Mouse (Mus musculus): Measurements from ENCODE around the gene Chac1. TPM values are rescaled to one million over a fixed set of nuclear protein-coding genes. Genes with fewer than 3 reads are reported as not detected.

Chac1 gene
- polyA plus RNA-seq, 1 experiment from 2014 or later, result 34.2 TPM

DNA sequence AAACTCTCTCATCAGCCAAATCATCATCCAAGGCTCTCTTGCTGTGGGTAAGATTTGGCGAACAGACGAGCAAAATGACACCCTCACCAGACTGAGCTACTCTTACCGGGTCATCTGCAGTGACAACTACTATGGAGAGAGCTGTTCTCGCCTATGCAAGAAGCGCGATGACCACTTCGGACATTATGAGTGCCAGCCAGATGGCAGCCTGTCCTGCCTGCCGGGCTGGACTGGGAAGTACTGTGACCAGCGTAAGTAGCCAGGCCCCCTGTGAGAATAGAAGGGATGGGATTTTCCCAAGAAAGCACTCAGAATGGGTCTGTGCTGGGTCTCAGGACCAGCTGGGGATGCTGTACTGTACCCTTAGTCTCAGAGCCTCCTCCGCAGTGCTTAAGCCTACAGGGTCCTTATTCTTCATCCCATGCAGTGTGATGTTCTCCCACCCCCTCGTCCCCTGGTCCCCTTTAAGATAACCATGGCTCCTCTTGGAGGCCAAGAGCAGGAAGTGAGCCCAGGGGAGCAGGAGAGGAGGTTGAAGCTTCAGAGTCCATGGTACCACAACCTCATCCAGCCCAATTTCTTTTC, 23.0 kb upstream of the Chac1 start:
- H3K27me3 ChIP-seq, result peaks cover 16% of the 10 kb centered on the region

DNA sequence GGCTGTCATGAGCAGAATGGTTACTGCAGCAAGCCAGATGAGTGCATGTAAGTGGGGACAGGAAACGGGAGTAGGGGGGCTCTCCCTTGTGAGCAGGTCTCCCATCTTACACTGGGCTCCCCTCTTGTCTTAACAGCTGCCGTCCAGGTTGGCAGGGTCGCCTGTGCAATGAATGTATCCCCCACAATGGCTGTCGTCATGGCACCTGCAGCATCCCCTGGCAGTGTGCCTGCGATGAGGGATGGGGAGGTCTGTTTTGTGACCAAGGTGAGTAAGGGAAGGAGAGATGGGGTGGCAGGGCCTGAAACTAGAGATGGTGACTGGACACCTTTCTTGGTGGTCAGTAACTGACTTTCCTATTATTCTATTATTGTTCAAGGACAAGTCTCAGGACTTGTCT, 22.5 kb upstream of the Chac1 start:
- ChIA-PET POLR2A (interaction anchor here (1.0 kb wide), 1 partner anchor 12 kb away, joined by 7 read pairs; no protein-coding TSS in a partner anchor), CTCF (interaction anchor here (1.3 kb wide), 1 partner anchor 9 kb away, joined by 4 read pairs; no protein-coding TSS in a partner anchor)
- in situ Hi-C loops (cut with MboI; ENCODE audit: low pct_unique_long_range_greater_than_20kb), result no loop called here
- no peak for TF ChIP-seq CTCF (IDR thresholded peaks at IDR 0.05)
- DNase-seq (ENCODE audit: low read depth, low spot score), result no peak
- peaks cover 16% of the 10 kb centered on the region for H3K27me3 ChIP-seq
- ATAC-seq, result no peak

More for the DNA sequence above, 23.0 kb upstream of the Chac1 start:
- ChIA-PET CTCF (interaction anchor here (1.3 kb wide), 1 partner anchor 9 kb away, joined by 4 read pairs; no protein-coding TSS in a partner anchor), POLR2A (interaction anchor here (1.0 kb wide), 1 partner anchor 12 kb away, joined by 7 read pairs; no protein-coding TSS in a partner anchor)
- in situ Hi-C loops (cut with MboI; ENCODE audit: low pct_unique_long_range_greater_than_20kb), result no loop called here
- DNase-seq (ENCODE audit: low read depth, low spot score) (no peak), ATAC-seq (no peak)
- no peak for TF ChIP-seq CTCF (IDR thresholded peaks at IDR 0.05)

DNA sequence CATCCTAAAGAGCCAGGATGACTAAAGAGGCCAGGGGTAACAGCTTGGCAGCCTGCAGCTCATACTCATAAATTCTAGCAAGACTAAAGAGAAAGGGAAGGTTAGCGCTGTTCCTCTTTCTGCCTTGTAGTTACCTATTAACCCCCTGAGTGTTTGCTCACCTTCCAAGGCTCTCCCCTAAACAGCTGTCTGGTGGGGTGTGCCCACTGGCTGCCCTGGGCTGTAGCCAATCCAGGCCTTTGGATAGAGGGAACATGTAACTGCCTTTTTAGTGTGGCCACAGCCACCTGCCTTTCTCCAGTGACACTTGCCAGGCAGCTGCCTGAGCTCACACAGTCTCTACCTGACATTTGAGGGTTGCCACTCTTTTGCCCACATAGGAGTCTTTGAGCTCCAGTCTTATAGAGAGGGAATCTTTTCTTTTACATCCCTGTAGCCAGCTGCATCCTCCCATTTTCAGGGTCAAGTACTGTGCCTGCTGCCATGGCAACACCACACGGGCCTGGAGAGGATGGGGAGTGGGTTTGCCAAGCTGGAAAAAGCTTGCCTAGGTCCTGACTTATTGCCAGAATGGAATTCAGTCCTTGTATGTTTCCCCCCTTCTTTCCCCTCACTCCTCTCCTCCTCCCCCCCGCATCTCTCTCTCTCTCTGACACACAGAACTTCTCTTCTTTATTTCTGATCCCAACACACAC, 21.8 kb upstream of the Chac1 start:
- POLR2A ChIA-PET, result interaction anchor here (0.6 to 1.0 kb wide), 2 partner anchors 11 to 215 kb away, joined by 3 to 7 read pairs; no protein-coding TSS in a partner anchor
- peaks cover 16% of the 10 kb centered on the region for H3K27me3 ChIP-seq
- CTCF ChIA-PET, result interaction anchor here (1.0 to 1.3 kb wide), 2 partner anchors 8 to 85 kb away, joined by 3 to 4 read pairs; no protein-coding TSS in a partner anchor
- no peak for ATAC-seq
- TF ChIP-seq CTCF (IDR thresholded peaks at IDR 0.05), result no peak
- no peak for DNase-seq (ENCODE audit: low read depth, low spot score)
- in situ Hi-C loops (cut with MboI; ENCODE audit: low pct_unique_long_range_greater_than_20kb), result no loop called here

DNA sequence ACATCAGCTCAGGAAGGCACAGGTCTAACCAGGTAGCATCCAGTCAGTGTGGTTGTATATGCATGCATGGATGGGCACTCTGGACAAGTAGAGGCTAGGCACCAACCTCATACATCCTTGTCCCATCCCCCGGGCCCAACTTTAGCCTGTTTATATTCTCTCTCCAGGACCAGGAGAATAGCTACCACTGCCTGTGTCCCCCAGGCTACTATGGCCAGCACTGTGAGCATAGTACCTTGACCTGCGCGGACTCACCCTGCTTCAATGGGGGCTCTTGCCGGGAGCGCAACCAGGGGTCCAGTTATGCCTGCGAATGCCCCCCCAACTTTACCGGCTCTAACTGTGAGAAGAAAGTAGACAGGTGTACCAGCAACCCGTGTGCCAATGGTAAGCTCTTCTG, 20.2 kb upstream of the Chac1 start:
- TF ChIP-seq CTCF (IDR thresholded peaks at IDR 0.05), result no peak
- ATAC-seq (no peak), DNase-seq (ENCODE audit: low read depth, low spot score) (no peak)
- H3K27me3 ChIP-seq, result peaks cover 8% of the 10 kb centered on the region
- in situ Hi-C loops (cut with MboI; ENCODE audit: low pct_unique_long_range_greater_than_20kb), result no loop called here
- ChIA-PET POLR2A (no interaction called here), CTCF (no interaction called here)

DNA sequence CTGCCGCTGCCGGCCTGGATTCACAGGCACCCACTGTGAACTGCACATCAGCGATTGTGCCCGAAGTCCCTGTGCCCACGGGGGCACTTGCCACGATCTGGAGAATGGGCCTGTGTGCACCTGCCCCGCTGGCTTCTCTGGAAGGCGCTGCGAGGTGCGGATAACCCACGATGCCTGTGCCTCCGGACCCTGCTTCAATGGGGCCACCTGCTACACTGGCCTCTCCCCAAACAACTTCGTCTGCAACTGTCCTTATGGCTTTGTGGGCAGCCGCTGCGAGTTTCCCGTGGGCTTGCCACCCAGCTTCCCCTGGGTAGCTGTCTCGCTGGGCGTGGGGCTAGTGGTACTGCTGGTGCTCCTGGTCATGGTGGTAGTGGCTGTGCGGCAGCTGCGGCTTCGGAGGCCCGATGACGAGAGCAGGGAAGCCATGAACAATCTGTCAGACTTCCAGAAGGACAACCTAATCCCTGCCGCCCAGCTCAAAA, 18.8 kb upstream of the Chac1 start:
- in situ Hi-C loops (cut with MboI; ENCODE audit: low pct_unique_long_range_greater_than_20kb), result no loop called here
- DNase-seq (ENCODE audit: low read depth, low spot score) (no peak), ATAC-seq (no peak)
- TF ChIP-seq CTCF (IDR thresholded peaks at IDR 0.05), result no peak
- H3K27me3 ChIP-seq, result peaks cover 3% of the 10 kb centered on the region
- POLR2A ChIA-PET, result no interaction called here
- CTCF ChIA-PET, result no interaction called here

DNA sequence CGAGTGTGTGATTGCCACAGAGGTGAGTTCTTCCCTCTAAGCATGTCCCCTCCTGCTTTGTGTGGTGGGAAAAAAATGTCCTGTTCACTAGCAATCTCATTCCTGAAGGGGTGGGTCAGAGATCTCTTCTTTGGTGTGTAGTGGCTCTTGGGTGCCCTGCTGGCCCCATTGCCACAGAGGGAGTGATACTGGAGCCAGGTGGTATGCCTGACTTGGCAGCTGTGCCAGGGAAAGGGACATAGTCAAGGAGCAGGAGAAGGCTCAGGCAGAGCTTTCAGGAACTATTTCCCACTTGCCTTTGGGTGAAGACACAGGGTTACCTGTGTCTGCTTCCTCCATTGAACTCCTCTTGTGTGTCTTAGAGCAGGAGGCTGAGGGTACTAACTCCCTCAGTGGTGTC, 16.9 kb upstream of the Chac1 start:
- no peak for ATAC-seq
- DNase-seq (ENCODE audit: low read depth, low spot score), result no peak
- H3K27me3 ChIP-seq, result no peaks in the 10 kb centered on the region
- in situ Hi-C loops (cut with MboI; ENCODE audit: low pct_unique_long_range_greater_than_20kb), result no loop called here
- ChIA-PET CTCF (interaction anchor here (1.2 to 1.7 kb wide), 3 partner anchors 8 to 80 kb away, joined by 3 to 7 read pairs (median 5); partner anchors contain the start of gene Dll4), POLR2A (interaction anchor here (1.0 kb wide), 1 partner anchor 7 kb away, joined by 3 read pairs; no protein-coding TSS in a partner anchor)
- no peak for TF ChIP-seq CTCF (IDR thresholded peaks at IDR 0.05)

DNA sequence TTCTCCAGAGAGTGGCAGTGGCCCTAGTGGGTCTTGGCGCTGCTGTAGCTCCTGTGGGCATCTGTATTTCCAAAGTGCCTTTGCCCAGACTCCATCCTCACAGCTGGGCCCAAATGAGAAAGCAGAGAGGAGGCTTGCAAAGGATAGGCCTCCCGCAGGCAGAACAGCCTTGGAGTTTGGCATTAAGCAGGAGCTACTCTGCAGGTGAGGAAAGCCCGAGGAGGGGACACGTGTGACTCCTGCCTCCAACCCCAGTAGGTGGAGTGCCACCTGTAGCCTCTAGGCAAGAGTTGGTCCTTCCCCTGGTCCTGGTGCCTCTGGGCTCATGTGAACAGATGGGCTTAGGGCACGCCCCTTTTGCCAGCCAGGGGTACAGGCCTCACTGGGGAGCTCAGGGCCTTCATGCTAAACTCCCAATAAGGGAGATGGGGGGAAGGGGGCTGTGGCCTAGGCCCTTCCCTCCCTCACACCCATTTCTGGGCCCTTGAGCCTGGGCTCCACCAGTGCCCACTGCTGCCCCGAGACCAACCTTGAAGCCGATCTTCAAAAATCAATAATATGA, 16.0 kb upstream of the Chac1 start:
- DNase-seq (ENCODE audit: low read depth, low spot score) (no peak), ATAC-seq (no peak)
- in situ Hi-C loops (cut with MboI; ENCODE audit: low pct_unique_long_range_greater_than_20kb), result no loop called here
- no peaks in the 10 kb centered on the region for H3K27me3 ChIP-seq
- POLR2A ChIA-PET, result interaction anchor here (1.0 kb wide), 1 partner anchor 8 kb away, joined by 3 read pairs; no protein-coding TSS in a partner anchor
- CTCF ChIA-PET, result interaction anchor here (1.2 to 1.7 kb wide), 3 partner anchors 9 to 79 kb away, joined by 3 to 7 read pairs (median 5); partner anchors contain the start of gene Dll4
- TF ChIP-seq CTCF (IDR thresholded peaks at IDR 0.05), result no peak

DNA sequence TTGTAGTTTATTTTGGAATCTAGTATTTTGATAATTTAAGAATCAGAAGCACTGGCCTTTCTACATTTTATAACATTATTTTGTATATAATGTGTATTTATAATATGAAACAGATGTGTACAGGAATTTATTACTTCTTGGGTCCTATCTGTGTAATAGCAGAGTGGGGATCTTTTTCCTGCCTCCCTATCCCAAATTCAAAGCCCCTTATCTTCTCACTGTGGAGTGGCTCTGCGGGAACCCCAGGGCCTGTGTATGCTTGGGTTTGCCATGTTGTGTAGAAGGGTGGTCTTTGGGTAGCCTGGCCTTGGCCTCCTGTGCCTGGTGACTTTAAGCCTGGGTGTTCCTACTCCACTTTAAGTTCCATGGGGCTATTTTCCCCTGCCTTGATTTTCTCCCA, 15.5 kb upstream of the Chac1 start:
- no peak for TF ChIP-seq CTCF (IDR thresholded peaks at IDR 0.05)
- DNase-seq (ENCODE audit: low read depth, low spot score), result no peak
- ChIA-PET POLR2A (no interaction called here), CTCF (interaction anchor here (1.7 kb wide), 1 partner anchor 78 kb away, joined by 7 read pairs; no protein-coding TSS in a partner anchor)
- in situ Hi-C loops (cut with MboI; ENCODE audit: low pct_unique_long_range_greater_than_20kb), result no loop called here
- no peak for ATAC-seq
- no peaks in the 10 kb centered on the region for H3K27me3 ChIP-seq

DNA sequence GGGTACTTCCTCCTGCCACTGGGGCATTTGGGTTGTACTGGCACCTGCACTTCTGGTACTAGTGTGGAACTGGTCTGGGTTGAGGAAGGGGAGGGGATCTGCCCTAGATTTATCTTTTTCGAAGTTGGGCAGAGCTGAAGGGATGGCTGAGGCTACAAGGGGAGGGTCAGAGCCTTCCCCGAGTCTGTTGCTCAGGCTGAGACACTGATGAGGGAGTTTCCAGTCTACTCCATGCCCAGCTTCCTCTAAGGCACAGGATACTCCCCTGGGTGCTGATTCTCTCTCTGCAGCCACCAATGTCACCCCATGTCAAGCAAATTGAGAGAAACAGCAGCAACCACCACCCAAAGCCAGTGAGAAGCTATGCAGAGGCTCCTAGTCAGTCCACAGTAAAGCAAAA, 15.0 kb upstream of the Chac1 start:
- ChIA-PET CTCF (interaction anchor here (1.0 kb wide), 1 partner anchor 10 kb away, joined by 3 read pairs; no protein-coding TSS in a partner anchor), POLR2A (interaction anchor here (0.5 to 0.6 kb wide), 2 partner anchors 84 to 88 kb away, joined by 3 read pairs; no protein-coding TSS in a partner anchor)
- ATAC-seq (no peak), DNase-seq (ENCODE audit: low read depth, low spot score) (no peak)
- H3K27me3 ChIP-seq, result no peaks in the 10 kb centered on the region
- no peak for TF ChIP-seq CTCF (IDR thresholded peaks at IDR 0.05)
- in situ Hi-C loops (cut with MboI; ENCODE audit: low pct_unique_long_range_greater_than_20kb), result no loop called here

DNA sequence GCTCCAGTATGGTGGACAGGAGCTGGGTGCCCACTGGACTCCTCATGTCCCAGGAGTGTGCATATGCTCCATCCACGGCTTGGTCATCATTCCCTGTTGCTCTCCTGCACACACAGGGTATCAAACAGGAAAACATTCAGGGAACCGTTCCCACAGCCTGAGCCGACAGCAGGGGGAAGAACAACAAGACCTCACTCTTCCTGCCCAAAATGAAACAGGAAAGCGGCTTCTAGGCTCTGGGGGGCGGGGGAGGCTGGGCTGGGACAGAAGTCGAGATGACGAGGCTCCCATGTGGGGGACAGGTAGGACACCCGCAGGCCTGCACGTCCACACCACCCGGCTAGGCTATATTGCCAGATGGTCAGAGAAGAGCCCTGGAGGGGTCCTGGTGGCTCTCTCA, 14.6 kb upstream of the Chac1 start:
- TF ChIP-seq CTCF (IDR thresholded peaks at IDR 0.05), result no peak
- DNase-seq (ENCODE audit: low read depth, low spot score) (no peak), ATAC-seq (no peak)
- ChIA-PET POLR2A (interaction anchor here (0.5 to 0.6 kb wide), 2 partner anchors 84 to 87 kb away, joined by 3 read pairs; no protein-coding TSS in a partner anchor), CTCF (interaction anchor here (1.0 to 2.4 kb wide), 2 partner anchors 10 to 77 kb away, joined by 3 to 23 read pairs; no protein-coding TSS in a partner anchor)
- in situ Hi-C loops (cut with MboI; ENCODE audit: low pct_unique_long_range_greater_than_20kb), result no loop called here
- no peaks in the 10 kb centered on the region for H3K27me3 ChIP-seq

Measured in Patski (cell line).